ENCODE assay signal across 8 mouse cellular contexts in the genomic region with DNA sequence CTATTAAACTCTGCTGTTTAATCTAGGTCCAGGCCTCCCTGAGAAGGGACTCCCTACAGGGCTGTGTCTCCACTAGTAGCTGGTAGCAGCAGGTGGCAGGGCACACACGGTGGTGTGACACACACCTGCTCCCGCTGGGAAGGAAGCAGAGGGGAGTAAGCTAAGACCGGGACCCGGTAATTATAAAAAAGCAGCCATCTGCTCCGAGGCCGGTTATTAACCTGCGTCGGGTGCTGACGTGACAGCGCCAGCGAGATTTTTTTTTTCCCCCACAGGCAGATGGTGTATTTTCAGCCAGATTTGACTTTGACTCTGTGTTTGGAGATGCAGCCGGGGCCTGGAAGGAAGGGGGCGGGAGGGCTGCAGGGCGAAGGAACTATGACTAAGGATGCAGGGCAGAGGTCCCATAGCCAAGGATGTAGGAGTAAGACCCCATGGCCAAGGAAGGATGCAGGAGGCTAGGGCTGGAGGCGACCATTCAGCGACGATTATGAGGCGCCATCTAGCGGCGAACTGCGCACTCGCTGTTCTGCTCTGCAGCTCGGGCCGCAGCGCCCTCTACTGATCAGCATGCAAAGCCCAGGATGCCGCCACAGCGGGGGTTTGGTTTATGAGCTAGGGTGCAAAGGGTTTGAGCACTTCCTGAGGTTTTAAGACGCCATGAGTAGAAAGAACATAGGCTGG. TPM values are rescaled to one million over a fixed set of nuclear protein-coding genes. Genes with fewer than 3 reads are reported as not detected.
DNase-seq lines count a peak whose midpoint lies in the region; ATAC-seq lines count a peak whose summit lies in the region.

No protein-coding gene starts in this region.

- H3K9ac ChIP-seq in hindbrain, embryonic 15.5 days = peak overlapping the region; percentile 25

- no peaks in the 10 kb centered on the region for H3K9me3 ChIP-seq in hindbrain, embryonic 15.5 days

- under 1% methylated on average over 28 of the region's 28 CpGs for WGBS in hindbrain, embryonic 15.5 days

- H3K4me1 ChIP-seq in hindbrain, embryonic 15.5 days (replicated peaks) = peaks cover 5% of the 10 kb centered on the region; the same call in 1 of the 2 replicates

- peak overlapping the region; percentile 38 for H3K4me3 ChIP-seq in hindbrain, embryonic 15.5 days

- H3K36me3 ChIP-seq in hindbrain, embryonic 15.5 days = no peaks in the 10 kb centered on the region; the same call in 1 of the 2 replicates

- no peaks in the 10 kb centered on the region for H3K27me3 ChIP-seq in hindbrain, embryonic 15.5 days

- peak overlapping the region; percentile 61 for H3K4me2 ChIP-seq in hindbrain, embryonic 15.5 days

- H3K27ac ChIP-seq in hindbrain, embryonic 15.5 days (replicated peaks) = peak overlapping the region; percentile 64

- peak; percentile 89 for DNase-seq in R1 (ENCODE audit: low read depth, low spot score)
- DNase-seq in cerebellum, postnatal 14 days = peak; percentile 97 to 98
- DNase-seq in frontal cortex, postnatal 36 days (ENCODE audit: low spot score in 2 of 2) = peak; percentile 90 to 92
- peak; percentile 86 to 87 for DNase-seq in layer of hippocampus, postnatal 36 days
- DNase-seq in lung, postnatal 25 days (ENCODE audit: low spot score) = peak; percentile 82
- peak; percentile 72 for DNase-seq in retina, adult 2 months (ENCODE audit: low read depth, low spot score)
- DNase-seq in thymus, postnatal 25 days = peak; percentile 93

- ATAC-seq in hindbrain, embryonic 15.5 days (ENCODE audit: low FRiP score, low read depth) = peak; percentile 86

RNA-seq across cellular contexts. Expression of a gene that starts 17.7 kb away (rescaled TPM):
- polyA plus RNA-seq in hindbrain, embryonic 15.5 days (2015; fragmentation: Nextera tagmentation; extraction: Ambion mirVana) = 30.8 and 31.1 TPM in 2 replicates
- total RNA-seq in layer of hippocampus, postnatal 36 days (2021) = 10 to 100 TPM; 25.7 to 26.3 TPM

RNA-seq across cellular contexts. Expression of a gene that starts 27.1 kb away (rescaled TPM):
- polyA plus RNA-seq in hindbrain, embryonic 15.5 days (2015; fragmentation: Nextera tagmentation; extraction: Ambion mirVana) = 0.76 and 0.88 TPM in 2 replicates
- 1 to 10 TPM; 2.4 to 4.3 TPM for total RNA-seq in layer of hippocampus, postnatal 36 days (2021)

Comparison
In these comparisons a context has a peak if more than half of its experiments do, and no peak if none do; other contexts are left out.
1. Peak in every context shown above with its lines: DNase-seq, ATAC-seq, H3K4me3 ChIP-seq and H3K27ac ChIP-seq.